Mouse (Mus musculus): Measurements from ENCODE around the gene Majin.

Gene Majin

DNA sequence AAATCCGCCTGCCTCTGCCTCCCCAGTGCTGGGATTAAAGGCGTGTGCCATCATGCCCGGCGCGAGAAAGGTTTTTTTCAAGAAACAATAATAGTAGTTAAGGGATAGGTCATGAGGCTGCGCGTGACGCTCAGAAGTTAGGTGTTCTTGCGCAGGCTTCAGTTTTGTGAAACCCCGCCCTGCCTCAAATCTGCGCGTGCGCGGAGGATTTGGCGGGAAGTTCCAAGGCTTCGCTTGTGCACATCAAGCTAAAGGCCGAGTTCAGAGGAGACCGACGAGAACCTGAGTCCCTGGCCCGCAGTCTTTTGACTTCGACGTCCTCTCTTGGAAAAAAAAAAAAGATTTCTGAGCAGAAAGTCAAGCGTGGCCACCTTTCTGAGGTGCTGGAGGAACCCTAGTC, at the start of gene Majin:
Gene Majin (plus strand): TSS at position 258 of the 400 bp plus-strand sequence.
- DNase-seq: no peak

DNA sequence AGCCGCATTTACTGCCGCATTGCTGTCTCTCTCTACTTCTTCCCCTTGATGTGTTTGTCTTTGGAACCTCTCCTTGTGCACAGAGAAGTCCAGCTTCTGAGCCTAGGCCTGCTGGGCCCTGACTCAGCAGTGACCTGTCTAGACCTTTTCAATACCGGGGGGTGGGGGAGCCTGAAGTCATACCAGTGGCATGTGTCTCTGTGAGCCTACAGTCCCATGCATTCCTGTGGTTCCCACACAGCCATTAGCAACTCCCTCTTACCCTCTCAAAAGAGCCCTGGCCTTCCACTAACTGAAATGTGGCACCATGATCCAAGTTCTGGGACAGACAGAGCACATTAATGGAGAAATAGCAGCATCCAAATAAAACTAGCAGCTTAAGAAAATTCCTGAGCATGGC, 47.8 kb upstream of the Majin start:
- no peak for DNase-seq

DNA sequence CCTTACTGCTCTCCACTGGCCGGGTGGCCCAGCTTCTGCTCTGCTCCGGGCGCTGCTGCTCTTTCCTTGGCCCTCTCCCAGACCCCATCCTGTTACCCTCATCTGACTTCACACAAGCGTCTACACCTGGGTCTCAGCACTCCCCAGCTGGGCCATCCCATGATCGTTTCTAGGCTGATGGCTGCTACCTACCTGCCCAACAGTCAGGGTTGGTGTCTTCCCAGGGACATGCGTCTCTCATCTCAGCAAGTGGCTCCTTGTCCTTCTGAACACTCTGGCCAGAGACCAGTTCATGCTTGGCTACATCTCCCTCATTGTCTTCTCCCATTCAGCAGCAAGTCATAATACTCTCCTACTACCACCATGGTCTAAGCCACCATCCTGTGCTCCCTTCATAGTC, 44.5 kb upstream of the Majin start:
- DNase-seq: peak in 1 of 2 experiments; percentile 50

DNA sequence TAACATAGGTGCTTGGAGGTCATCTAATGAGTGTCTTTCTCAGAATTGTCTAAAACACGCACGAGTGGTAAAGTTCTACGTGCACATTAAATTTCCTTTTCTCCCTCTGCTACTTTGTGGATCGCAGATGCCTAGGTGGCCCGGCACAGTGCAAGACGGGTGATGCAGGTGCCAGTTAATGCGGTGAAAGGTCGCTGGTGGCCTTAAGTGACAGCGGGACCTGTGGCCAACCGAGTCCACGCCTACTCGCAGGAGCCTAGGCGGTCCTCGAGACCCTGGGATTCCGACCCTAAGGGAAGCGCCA, 43.9 kb upstream of the Majin start:
- DNase-seq: no peak

DNA sequence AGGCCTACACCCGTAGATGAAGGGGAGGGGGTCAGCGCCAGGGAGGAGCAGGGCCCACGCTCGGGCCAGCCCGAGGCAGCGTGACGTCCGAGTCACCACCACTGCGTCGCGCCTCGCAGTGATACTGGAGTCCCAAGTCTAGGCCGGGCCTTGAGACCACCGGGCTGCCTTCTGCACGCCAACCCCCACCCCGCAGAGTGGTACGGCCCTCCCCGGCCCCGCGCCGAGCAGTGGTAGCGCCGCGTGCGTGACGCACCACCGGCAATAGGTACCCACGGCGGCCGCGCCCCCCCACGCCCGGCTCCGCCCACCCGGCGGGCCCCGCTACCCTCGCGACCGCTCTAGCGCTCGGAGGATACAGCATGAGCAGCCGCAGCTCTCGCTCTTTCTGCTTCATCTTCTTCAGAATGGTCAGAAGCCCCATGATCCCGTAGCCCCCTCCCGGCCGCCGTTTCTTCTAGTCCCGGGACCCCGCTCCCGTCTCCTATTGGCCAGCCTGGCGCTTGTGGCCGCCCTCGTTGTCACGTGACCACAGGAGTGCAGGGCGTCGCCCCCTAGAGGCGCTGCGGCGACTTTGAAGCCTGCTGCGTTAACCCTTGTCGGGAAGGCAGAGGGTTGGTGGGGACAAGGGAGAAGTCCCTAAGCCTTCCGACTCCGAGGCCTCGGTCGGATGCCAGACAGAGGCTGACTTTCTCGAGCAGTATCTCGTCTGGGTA, 43.4 kb upstream of the Majin start, which contains the start of gene Batf2:
Gene Batf2 (plus strand): TSS at position 306 of the 716 bp plus-strand sequence.
- peak; percentile 90 to 92 for DNase-seq

DNA sequence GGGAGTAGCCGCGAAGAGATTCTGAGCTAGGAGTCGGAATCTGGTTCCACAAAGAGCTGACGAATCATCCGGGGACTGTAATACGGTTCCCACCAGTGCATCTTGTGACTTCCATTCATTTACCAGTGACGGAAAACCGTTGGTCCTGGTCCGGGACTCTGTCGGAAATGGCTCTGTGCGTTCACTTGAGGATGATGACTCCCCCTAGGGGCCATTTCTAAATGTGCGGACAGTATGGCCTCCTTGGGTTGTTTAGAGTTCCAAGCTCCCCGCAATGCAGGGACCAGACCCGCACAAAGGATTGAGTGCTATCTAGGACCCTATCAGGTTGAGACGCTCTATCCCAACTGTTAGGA, 42.8 kb upstream of the Majin start, which contains the start of gene Arl2:
Gene Arl2 (minus strand): TSS at position 155 of the 356 bp plus-strand sequence.
- DNase-seq: peak; percentile 85 to 87

DNA sequence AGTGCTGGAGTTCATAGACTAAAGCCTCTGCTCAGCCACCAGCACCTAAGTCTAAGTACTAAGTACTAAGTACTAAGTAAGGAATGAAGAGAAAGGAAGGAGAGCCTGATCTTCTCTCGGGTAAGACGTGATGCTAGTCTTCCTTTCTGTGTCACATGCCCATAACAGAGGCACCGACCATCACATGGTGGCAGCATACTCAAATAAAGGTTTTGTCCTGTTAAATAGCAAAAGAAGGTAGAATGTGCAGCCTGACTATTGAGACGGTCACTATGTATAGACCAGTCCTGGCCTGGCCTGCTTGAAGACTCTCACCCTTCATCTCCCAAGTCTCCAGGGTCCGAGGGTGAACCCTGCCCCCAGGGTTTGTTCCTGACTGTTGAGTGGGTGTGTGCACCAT, 39.3 kb upstream of the Majin start:
- no peak for DNase-seq

DNA sequence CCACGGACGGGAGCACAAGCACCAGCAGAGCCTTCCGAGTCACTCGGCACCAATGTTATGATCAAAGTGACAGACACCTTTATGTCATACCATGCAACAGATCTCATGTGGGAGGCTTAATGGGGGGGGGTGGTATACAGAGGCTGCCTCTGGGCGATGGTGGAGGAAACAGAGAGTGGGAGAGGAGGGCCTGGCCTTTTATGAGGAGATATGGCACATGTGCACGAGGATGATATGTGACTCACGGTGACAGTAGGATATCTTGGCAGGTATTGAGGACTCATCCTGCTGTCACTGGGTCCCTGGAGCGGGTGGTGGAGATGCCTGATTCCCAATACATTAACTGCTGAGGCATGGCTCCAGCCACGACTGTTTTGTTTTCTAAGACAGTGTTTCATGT, 29.0 kb upstream of the Majin start:
- DNase-seq: no peak

DNA sequence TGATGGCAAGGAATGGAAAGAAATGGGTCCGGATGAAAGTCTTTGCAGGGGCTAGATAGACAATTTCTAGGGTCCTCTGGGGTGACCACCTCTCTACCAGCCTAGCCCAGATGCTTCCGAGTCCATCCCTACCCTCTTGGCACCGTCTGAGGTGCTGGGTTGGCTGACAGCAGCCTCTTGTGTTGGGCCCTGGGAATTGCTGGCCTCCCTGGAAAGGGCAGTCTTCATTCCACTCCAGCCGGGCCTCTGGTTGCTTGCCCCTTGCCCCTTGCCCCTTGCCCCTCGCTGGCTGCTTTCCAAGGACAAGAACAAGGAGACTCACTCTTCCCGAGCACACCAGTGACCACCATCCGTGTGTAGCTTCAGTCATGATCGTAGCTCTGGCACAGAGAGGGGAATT, 27.8 kb upstream of the Majin start:
- DNase-seq: no peak

DNA sequence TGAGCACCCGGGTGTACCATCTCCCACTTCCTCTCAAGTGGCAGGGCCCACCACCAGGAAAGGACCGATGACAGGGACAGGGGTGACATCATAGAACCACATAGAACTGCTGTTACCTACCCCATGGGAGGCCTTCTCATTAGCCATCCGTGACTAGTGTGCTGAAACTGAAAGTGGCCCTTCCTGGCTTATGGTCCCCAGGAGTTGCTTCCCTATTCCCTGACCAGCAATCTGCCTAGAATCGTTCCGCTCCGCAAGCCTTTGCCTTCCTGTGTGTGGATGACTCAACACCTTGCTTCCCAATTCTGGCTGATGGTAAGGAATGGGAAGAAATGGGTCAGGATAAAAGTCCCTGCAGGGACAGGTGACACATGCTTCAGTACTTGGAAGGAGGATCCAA, 27.0 kb upstream of the Majin start:
- peak; percentile 36 to 53 for DNase-seq

DNA sequence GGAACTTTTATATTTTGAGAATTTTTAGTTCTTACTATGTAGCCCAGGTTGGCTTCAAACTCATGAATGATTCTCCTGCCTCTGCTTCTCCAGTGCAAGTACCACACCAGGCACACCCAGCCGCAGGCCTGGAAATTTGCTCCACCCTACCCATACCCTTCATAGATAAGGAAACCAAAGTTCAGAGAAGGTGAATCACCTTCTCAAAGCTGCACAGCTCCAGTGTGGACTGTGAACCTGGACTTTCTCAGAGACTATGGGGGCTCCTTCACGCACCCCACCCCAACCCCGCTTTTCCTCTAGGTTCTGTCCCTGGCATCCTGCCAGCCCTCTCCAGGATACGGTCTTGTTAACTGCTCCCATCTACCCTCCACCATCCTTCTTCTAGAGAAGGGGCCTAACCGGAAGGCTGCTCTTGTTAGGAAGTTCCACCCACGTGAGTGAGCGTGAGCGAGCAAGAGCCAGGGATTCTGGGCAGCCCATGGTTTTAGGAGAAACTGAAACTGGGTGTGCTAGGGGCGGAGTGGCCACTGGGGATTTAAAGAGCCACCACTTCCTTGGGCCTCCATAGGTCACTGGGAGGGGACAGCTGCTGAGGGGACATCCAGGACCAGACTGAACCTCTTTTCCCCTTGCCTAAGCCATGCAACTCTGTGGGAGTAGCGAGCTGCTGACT, 20.2 kb upstream of the Majin start:
- DNase-seq: no peak

DNA sequence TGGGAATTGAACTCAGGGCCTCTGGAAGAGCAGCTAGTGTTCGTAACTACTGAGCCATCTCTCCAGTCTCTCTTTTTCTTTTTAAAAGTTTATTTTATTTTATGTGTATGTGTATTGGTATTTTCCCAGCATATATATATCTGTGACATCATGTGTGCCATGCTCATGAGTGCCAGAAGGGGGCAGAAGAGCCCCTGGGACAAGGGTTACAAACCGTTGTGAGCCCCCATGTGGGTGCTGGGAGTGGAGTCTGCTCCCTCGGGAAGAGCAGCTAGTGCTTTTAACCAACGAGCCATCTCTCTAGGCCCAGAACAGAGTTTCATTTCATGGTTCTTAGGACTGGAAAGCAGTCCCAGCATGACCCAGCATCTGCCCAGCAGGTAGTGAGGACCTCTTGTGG, 17.4 kb upstream of the Majin start:
- DNase-seq: no peak

DNA sequence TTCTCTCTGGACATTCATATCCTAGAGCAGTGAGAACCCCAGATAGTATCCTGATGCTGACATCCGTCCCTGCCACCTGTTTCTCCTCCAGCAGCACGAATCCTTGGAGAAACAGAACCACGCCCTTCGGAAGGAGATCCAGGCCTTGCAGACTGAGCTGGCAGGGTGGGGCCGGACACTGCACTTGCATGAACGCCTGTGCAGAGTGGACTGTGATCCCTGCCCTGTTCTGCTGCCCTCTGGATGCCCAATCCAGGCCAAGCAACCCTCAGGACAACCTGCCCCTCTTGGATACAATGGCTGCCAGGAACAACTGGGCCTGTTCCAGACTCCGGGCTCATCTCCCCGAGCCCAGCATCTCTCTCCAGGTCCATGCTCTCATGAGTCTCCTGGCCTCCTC, 13.0 kb upstream of the Majin start:
- no peak for DNase-seq

DNA sequence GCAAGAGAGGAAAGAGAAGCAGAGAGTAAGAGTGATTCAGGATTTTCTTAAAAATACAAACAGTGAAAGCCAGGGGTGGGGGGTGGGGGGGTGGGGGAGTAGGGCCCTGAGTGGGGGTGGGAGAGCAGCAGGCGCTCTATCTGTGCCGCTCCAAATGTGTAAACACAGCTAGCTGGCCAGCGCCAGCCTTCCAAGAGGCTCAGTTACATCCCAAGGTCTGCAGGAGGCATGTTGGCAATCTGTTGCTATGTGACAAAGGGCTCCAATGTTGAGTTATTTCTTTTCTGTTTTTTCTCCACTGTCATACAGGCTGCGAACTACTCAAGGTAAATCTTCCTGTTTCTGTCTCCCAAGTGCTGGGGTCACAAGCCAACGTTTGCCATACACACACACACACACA, 9.4 kb upstream of the Majin start:
- DNase-seq: peak; percentile 40 to 47

DNA sequence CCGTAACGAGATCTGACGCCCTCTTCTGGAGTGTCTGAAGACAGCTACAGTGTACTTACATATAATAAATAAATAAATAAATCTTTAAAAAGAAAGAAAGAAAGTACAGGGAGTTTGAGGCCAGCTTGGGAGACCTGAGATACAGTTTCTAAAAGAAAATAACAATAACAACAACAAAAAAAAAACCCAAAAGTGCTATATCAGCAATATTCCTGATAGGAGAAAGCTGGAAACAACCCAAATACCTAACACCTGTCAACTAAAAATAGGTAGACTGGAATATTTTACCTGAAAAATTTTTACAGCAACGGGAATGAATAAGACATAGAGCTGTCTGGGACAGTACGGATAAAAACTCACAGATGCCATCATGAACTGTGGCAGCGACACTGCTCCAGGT, 5.4 kb upstream of the Majin start:
- no peak for DNase-seq

DNA sequence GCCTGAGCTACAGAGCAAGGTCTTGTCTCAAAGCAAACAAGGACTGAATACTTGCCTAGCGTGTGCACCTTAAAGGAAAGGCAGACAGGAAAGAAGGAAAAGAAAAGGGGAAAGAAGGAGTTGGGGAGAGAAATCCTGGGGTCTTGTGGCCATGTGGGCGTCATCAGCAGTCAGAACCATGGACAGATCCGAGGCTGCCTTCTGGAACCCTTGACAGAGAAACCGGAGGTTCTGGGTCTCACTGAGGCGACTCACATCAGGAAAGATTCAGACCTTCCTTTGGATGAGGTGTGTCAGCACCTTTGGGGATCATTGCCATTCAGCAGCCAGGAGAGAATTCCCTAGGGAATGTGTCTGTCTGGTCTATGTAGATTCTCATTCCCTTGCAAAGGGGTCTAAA, 2.6 kb upstream of the Majin start:
- no peak for DNase-seq

DNA sequence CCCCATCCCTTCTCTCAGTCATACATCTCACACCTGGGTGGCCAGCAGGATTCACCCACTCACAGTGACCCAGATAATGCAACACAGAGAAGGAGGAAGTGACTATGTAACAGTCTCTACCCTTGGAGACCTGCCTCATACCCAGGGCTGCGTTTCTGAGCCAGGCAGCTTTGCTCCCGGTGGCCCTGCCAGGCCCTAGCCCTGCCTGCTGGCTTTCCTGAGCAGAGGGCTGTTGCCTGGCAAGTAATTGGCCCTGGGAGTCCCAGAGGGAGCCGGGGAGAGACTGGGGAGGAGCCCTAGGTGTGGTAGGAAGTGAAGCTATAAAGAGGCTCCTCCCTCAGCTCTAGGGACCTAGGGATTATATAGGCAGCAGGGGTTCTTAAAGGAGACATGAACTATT, 1.7 kb upstream of the Majin start:
- peak; percentile 62 to 76 for DNase-seq

DNA sequence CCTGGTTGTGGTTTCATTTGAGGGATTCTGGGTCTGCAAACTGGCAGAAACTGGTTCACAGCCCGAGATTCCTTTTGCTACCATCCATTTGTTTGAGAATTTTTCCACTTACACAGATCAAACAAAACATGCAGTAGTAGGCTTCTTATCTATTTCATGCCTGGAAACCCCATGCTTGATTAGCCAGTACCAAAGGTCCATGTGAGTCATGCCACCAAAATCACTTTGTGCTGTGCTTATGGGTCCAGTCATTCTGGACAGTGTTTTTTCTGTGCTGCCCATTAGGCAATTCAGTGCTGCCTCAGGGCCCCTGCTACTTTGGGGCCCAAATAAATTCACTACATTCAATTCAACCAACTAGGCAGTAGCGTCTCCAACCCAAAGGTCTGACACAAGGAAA, 20.1 kb downstream of the Majin start:
- DNase-seq: no peak

DNA sequence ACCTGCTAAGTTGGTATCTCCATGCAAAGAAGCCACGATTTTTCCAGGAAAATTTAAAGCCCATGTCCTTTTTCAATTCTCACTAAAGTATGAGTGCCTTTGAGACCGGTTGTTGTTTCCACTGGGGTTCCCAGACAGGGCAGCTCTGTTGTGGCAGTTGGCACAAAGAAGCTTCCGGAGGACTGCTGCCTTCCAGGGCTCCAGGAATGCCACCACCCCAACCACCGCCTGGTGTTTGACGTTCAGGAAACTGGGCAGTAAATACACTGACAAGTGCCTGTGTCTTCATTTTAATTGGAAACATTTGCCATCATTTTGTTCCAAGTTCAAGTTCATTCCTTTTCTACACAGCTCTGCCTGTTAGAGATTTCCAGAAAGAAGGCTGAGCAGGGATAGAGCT, 22.5 kb downstream of the Majin start:
- DNase-seq: no peak

DNA sequence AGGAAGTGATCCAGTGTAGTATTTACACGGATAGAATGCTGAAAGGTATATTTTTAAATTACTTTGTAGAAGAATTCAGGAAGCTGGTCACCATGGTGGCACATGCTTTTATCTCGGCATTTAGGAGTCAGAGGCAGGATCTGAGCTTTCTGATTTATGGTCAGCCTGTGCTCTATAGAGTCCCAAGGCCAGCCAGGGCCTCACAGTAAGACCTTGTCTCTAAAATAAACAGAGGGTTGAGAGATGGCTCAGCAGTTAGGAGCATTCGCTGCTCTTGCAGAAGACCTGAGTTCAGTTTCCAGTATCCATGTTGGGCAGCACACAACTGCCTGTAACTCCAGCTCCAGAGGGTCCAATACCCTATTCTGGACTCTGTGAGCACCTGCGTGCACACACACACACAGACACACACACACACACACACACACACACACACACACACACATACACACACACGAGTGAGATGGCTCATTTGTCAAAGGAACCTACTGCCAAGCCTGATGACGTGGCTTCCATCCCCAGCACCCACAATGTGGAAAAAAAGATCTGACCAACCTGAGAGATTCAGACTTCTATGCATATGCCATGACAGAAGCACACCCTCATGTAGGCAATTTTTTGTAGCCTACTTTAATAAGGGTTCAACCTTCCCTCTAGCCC, 32.0 kb downstream of the Majin start:
- no peak for DNase-seq

DNA sequence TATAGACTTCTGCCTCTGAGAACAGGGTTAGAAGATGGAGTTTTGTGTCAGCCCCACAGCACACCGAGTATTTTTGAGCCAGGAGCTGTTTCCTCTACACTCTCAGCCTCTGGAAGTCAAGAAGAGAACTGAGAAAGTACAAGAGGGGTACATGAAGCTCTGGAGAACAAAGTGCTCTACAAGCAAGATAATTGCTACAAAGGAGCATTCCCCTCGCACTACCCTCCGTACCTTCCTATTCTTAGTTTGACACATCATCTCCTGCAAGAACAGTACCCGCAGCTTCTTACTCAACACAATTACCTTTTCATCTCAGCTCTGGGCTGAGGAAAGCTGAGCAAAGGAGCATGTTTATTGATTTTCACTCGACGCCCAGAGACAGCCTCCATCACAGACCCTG, 34.4 kb downstream of the Majin start:
- no peak for DNase-seq

DNA sequence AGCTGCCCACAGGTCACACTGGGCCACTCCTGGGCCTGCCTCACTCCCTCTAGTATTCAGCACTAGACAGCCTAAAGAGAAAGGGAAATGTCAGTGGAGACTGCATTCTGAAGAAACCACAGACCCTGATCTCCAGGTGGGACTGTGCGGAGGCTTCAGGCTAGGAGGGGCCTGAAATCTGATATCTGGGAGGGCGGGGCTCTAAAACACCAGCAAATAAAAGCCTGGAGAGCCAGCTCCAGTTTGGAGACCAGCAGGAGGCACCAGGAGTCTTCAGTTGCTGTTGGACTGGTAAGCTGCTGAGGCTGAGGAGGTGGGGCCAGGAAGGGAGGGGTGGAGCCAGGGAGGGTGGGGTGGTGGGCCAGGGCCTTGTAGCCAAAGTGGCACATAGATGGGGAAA, 41.9 kb downstream of the Majin start, which contains the start of gene Gpha2:
Gene Gpha2 (plus strand): TSS at position 246 of the 400 bp plus-strand sequence.
- DNase-seq: no peak

DNA sequence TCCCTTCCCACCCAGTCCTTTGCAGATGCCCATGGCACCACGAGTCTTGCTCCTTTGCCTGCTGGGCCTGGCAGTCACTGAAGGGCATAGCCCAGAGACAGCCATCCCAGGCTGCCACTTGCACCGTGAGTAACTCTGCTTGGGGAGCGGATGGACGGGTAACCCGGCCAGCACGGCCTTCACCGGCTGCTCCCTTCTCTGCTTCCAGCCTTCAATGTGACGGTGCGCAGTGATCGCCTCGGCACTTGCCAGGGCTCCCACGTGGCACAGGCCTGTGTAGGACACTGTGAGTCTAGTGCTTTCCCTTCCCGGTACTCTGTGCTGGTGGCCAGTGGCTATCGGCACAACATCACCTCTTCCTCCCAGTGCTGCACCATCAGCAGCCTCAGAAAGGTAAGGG, 42.6 kb downstream of the Majin start:
- no peak for DNase-seq

DNA sequence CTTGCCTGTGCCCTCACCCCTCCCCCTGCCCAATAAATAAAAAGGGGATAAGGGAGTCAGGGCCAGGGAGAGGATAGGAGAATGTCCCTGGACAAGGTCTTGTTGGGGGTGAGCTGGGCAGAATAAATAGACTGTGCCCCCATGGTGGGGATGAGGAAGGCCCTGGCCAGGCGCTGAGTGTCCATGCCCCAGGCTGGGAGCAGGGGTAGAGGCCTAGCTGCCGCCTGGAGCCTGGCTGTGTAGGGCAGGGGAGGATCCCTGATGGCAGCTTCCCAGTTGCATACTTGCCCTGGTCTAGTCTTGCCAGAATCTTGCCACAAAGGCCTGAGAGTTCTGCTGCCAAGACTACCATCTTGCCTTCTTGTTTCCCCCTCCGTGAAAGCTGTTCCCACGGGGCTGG, 43.7 kb downstream of the Majin start:
- no peak for DNase-seq
